Mouse (Mus musculus) olfactory bulb, adult 2 months (tissue): ENCODE data around the gene Prima1.

Source experiments
- CTCF ChIP-seq: fragments of 200-500 bp; IDR thresholded peaks from 2 replicates; pipeline ENCODE4 v1.5.1; 2012; ENCODE audit warnings: low read depth, mild to moderate bottlenecking, low read length, moderate library complexity; ENCODE audit not compliant: insufficient read depth
- POLR2A ChIP-seq: fragments of 200-500 bp; IDR thresholded peaks from 2 replicates; pipeline ENCODE4 v1.6.1; 2012; ENCODE audit warnings: mild to moderate bottlenecking, low read depth, low read length, moderate library complexity; ENCODE audit not compliant: insufficient read depth

GRCm38 (mm10) chr12:103159016-103159415, 82.9 kb downstream of the Prima1 start:
- no peak for TF ChIP-seq POLR2A
- TF ChIP-seq CTCF: no peak
